Mouse (Mus musculus): ENCODE data around the gene Mrps7. TPM values are rescaled to one million over a fixed set of nuclear protein-coding genes. Genes with fewer than 3 reads are reported as not detected.
A peak's percentile ranks its signal among the peaks of the same experiment; 100 is the strongest.

Gene Mrps7
- polyA plus RNA-seq, 1 experiment from 2014 or later: 52.2 TPM

DNA sequence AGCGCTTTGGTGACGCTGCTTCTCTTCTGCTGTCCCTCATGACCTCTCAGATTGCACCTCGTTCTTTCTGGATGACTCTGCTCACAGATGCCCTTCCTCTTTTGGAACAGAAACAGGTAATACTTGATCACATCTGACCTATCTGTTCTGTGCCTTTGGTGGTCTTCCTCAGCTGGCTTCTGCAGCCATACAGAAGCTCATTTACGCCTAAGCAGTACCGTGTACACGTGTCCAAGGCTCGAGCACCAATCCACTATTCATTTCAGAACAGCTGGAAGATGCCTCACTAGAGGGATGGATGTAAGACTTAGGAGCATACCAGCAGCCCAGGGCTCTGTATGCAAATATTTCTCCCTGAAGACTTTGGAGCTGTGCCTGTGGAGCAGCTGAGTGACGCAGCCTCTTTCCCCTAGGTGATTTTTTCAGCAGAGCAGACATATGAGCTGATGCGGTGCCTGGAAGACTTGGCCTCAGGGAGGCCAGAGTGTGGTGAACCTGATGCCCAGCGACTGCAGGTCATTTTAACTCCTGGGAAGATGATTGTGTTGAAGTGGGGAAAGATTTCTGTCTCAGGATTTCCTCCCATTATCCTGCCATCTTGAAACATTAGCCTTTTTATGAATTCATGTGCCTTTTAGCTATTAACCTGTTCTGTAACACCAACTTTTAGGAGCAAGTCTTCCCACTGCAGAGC lies 20.7 kb upstream of the Mrps7 start:
- no peak for TF ChIP-seq CTCF (IDR thresholded peaks at IDR 0.05; ENCODE audit: low read depth)
- 71% methylated on average over 10 of the region's 10 CpGs for WGBS
- H3K4me2 ChIP-seq (replicated peaks; ENCODE audit: low read depth): no peak overlapping the region
- no peak overlapping the region for H3K4me3 ChIP-seq (ENCODE audit: low read depth, low read length)
- H3K36me3 ChIP-seq (ENCODE audit: control insufficient read depth, insufficient read depth): peaks cover 78% of the 10 kb centered on the region
- no peaks in the 10 kb centered on the region for H3K27me3 ChIP-seq (replicated peaks; ENCODE audit: control insufficient read depth, insufficient read depth, low read length)
- no peak for ATAC-seq
- no peaks in the 10 kb centered on the region for H3K4me1 ChIP-seq (replicated peaks; ENCODE audit: control insufficient read depth, insufficient read depth, low read length)
- no peak overlapping the region for H3K27ac ChIP-seq (ENCODE audit: low read depth, low read length)
- H3K9ac ChIP-seq (ENCODE audit: low read depth, low read length): no peak overlapping the region
- H3K9me3 ChIP-seq (ENCODE audit: control insufficient read depth): no peaks in the 10 kb centered on the region

DNA sequence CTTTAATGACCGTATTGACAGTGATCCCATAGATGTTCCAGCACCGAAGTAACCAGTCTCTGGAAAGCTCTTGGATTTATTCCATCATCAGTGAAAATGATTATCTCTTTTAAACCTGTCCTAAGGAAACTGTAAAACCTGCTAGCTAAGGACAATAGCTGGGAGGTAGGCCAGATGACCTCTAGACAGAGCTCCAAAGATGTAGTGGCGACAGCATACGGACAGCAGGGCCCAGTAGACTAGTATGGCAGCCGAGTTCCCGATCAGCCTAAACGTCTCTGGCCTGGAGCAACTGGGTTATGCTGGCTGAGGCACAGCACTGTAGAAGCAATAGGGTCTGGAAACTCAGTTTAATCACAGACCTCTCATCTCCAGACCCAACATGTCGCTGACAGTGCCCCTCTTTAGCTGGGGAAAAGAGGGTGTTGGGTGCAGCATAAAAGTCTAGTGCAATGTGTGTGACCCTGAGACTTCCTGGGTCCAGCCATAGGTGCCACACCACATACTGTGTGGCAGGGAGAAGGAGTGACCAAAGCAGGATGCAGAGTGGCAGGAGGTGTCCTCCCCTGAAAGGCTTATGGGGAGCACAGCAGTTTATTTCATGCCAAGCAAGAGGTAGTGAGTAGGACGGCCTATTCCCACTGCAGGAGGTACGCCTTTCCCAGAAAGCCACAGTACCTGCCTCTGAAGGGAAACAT lies 19.2 kb upstream of the Mrps7 start:
- no peak for ATAC-seq
- peaks cover 86% of the 10 kb centered on the region for H3K36me3 ChIP-seq (ENCODE audit: control insufficient read depth, insufficient read depth)

DNA sequence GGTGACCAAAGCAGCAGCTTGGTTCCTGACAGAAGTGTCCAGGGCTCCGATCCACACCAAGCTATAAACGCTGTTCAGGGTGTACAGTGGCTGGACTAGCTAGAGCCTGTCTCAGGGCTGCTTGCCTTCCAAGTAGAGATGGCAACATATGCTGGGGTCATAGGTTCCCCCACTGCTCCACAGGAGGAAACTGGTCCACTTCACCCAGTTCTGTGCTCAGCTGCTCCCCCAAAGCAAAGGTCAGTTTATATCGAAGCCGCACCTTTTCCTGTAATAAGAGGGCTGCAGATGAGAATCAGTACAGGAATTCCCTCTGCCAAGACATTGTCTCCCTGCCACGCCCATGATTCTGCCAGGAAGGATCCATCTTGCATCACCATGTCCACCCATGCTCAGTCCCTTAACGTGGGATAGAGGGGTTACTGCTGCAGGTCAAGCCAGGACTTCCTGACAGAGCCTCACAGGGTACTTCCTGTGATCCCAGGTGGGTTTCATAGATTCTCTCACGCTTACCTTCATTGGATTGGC lies 18.1 kb upstream of the Mrps7 start:
- H3K9ac ChIP-seq (ENCODE audit: low read depth, low read length): no peak overlapping the region
- TF ChIP-seq CTCF (IDR thresholded peaks at IDR 0.05; ENCODE audit: low read depth): no peak
- no peaks in the 10 kb centered on the region for H3K27me3 ChIP-seq (replicated peaks; ENCODE audit: control insufficient read depth, insufficient read depth, low read length)
- WGBS: 63% methylated on average over 7 of the region's 7 CpGs
- peak; percentile 55 for ATAC-seq
- no peaks in the 10 kb centered on the region for H3K9me3 ChIP-seq (ENCODE audit: control insufficient read depth)
- no peaks in the 10 kb centered on the region for H3K4me1 ChIP-seq (replicated peaks; ENCODE audit: control insufficient read depth, insufficient read depth, low read length)
- peak overlapping the region; percentile 50; the same call in 1 of the 2 replicates for H3K27ac ChIP-seq (ENCODE audit: low read depth, low read length)
- peaks cover 92% of the 10 kb centered on the region for H3K36me3 ChIP-seq (ENCODE audit: control insufficient read depth, insufficient read depth)
- H3K4me3 ChIP-seq (ENCODE audit: low read depth, low read length): no peak overlapping the region
- no peak overlapping the region for H3K4me2 ChIP-seq (replicated peaks; ENCODE audit: low read depth)

More for the DNA sequence above, 19.2 kb upstream of the Mrps7 start:
- no peaks in the 10 kb centered on the region for H3K27me3 ChIP-seq (replicated peaks; ENCODE audit: control insufficient read depth, insufficient read depth, low read length)
- WGBS: 82% methylated on average over 10 of the region's 10 CpGs
- TF ChIP-seq CTCF (IDR thresholded peaks at IDR 0.05; ENCODE audit: low read depth): no peak
- H3K4me3 ChIP-seq (ENCODE audit: low read depth, low read length): no peak overlapping the region
- no peaks in the 10 kb centered on the region for H3K4me1 ChIP-seq (replicated peaks; ENCODE audit: control insufficient read depth, insufficient read depth, low read length)
- no peak overlapping the region for H3K9ac ChIP-seq (ENCODE audit: low read depth, low read length)
- no peaks in the 10 kb centered on the region for H3K9me3 ChIP-seq (ENCODE audit: control insufficient read depth)
- no peak overlapping the region; the same call in 1 of the 2 replicates for H3K27ac ChIP-seq (ENCODE audit: low read depth, low read length)
- H3K4me2 ChIP-seq (replicated peaks; ENCODE audit: low read depth): no peak overlapping the region

DNA sequence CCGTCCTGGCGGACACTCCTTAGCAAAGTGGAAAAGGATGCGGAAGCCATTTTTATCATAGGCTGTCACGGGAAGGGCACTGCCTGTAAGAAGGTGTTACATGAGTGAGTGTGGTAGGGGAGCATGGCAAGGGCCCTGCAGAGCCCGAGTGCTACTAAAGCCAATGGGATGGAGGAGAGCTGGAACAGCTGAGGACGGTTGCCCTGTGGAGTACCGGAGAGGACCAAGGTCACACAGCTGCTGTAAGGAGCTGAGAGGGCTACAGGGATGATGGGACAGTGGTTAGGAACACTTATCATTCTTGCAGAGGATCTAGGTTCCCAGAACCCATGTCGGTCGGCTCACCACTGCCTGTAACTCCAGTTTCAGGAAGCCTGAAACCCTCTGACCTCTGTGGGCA lies 17.3 kb upstream of the Mrps7 start:
- H3K4me1 ChIP-seq (replicated peaks; ENCODE audit: control insufficient read depth, insufficient read depth, low read length): no peaks in the 10 kb centered on the region
- peaks cover 92% of the 10 kb centered on the region for H3K36me3 ChIP-seq (ENCODE audit: control insufficient read depth, insufficient read depth)
- H3K27me3 ChIP-seq (replicated peaks; ENCODE audit: control insufficient read depth, insufficient read depth, low read length): no peaks in the 10 kb centered on the region
- H3K9ac ChIP-seq (ENCODE audit: low read depth, low read length): no peak overlapping the region
- 86% methylated on average over 9 of the region's 9 CpGs for WGBS
- H3K4me3 ChIP-seq (ENCODE audit: low read depth, low read length): no peak overlapping the region
- no peak for ATAC-seq
- no peak overlapping the region for H3K4me2 ChIP-seq (replicated peaks; ENCODE audit: low read depth)
- TF ChIP-seq CTCF (IDR thresholded peaks at IDR 0.05; ENCODE audit: low read depth): no peak
- H3K9me3 ChIP-seq (ENCODE audit: control insufficient read depth): no peaks in the 10 kb centered on the region
- no peak overlapping the region for H3K27ac ChIP-seq (ENCODE audit: low read depth, low read length)

DNA sequence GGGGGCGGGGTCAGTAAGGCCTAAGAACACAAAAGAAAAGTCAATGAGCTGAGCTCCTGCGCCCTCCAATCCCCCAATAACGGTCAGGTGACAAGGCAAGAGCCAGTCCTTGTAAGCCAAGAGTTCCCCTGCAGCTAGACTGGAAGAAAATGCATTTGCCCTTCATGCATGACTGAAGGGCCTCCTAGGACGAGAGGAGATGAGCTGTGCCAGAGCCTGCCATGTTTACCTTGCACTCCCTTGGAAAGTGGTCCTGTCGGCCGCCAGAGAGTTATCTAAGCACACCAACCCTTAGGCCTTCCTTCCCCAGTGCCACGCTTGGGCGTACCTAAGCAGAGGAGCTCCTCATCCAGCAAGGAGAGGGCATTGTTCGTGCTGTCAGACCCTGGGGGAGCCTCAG lies 15.7 kb upstream of the Mrps7 start:
- ATAC-seq: no peak
- peaks cover 94% of the 10 kb centered on the region for H3K36me3 ChIP-seq (ENCODE audit: control insufficient read depth, insufficient read depth)
- no peaks in the 10 kb centered on the region for H3K27me3 ChIP-seq (replicated peaks; ENCODE audit: control insufficient read depth, insufficient read depth, low read length)
- H3K4me2 ChIP-seq (replicated peaks; ENCODE audit: low read depth): no peak overlapping the region
- 80% methylated on average over 9 of the region's 9 CpGs for WGBS
- H3K9me3 ChIP-seq (ENCODE audit: control insufficient read depth): no peaks in the 10 kb centered on the region
- no peak overlapping the region for H3K27ac ChIP-seq (ENCODE audit: low read depth, low read length)
- no peak overlapping the region for H3K4me3 ChIP-seq (ENCODE audit: low read depth, low read length)
- no peak for TF ChIP-seq CTCF (IDR thresholded peaks at IDR 0.05; ENCODE audit: low read depth)
- no peaks in the 10 kb centered on the region for H3K4me1 ChIP-seq (replicated peaks; ENCODE audit: control insufficient read depth, insufficient read depth, low read length)
- no peak overlapping the region for H3K9ac ChIP-seq (ENCODE audit: low read depth, low read length)

DNA sequence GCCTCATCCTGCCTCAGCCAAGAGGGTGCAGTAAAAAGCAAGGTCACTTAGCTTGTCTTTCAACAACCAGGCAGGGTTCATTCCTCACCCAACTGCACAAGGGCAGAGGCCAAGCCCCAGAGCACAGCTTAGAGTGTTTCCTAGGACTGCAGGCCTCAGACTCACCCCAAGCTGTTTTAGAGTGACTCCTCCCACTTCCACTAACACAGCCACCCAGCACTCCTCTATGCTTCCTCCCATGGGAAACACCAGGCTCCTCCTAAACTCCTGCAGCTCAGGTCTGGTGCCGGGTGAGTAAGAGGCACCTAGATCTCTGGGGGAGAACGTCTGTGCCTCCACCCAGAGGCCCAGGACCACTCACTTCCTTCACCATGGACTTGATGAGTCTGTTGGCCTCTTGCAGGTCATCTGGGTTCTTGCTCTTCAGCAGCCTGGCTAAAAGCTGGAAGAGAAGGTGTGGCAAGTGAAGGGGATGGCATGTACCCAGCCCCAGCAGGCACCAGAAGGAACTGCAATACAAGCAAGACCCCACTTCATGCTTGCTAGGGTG lies 13.1 kb upstream of the Mrps7 start:
- 93% methylated on average over 2 of the region's 2 CpGs for WGBS
- TF ChIP-seq CTCF (IDR thresholded peaks at IDR 0.05; ENCODE audit: low read depth): no peak
- Histone ChIP-seq H3K9ac (ENCODE audit: low read depth, low read length) (no peak overlapping the region), H3K9me3 (ENCODE audit: control insufficient read depth) (no peaks in the 10 kb centered on the region), H3K4me1 (replicated peaks; ENCODE audit: control insufficient read depth, insufficient read depth, low read length) (no peaks in the 10 kb centered on the region), H3K4me3 (ENCODE audit: low read depth, low read length) (no peak overlapping the region), H3K36me3 (ENCODE audit: control insufficient read depth, insufficient read depth) (peaks cover 81% of the 10 kb centered on the region), H3K27me3 (replicated peaks; ENCODE audit: control insufficient read depth, insufficient read depth, low read length) (no peaks in the 10 kb centered on the region), H3K27ac (ENCODE audit: low read depth, low read length) (no peak overlapping the region), H3K4me2 (replicated peaks; ENCODE audit: low read depth) (no peak overlapping the region)
- no peak for ATAC-seq
